Mouse (Mus musculus) left cerebral cortex, adult 2 months (tissue): Measurements from ENCODE around the gene Setdb1. TPM values are rescaled to one million over a fixed set of nuclear protein-coding genes. Genes with fewer than 3 reads are reported as not detected.
"Not testable (repeated sequence)": the region's sequence is repeated elsewhere in the genome, so short reads cannot be mapped to it uniquely, and the experiment has no call there.

Experiments used
- DNase-seq, 2 experiments: peaks; one replicate each; pipeline ENCODE4 v3.0.0; 2021 to 2022; ENCODE audit warnings: low spot score in 2 of 2, mixed read lengths in 1 of 2; ENCODE audit errors: extremely low spot score in 1 of 2
- H3K27ac ChIP-seq: fragments of 200-600 bp; 2 replicates; pipeline ENCODE4 v1.8.1; 2022
- H3K4me3 ChIP-seq: fragments of 200-600 bp; 2 replicates; pipeline ENCODE4 v1.8.1; 2022
- CTCF ChIP-seq: fragments of 200-600 bp; IDR thresholded peaks from 2 replicates; pipeline ENCODE4 v1.8.1; 2022; ENCODE audit warnings: antibody characterized with exemption, mild to moderate bottlenecking, moderate library complexity
- intact Hi-C: fragments of 180-260 bp; cut with DNase I; formaldehyde crosslinking; loops from one replicate; pipeline ENCODE4 v1.15.1; 2025
- total RNA-seq, 2 experiments: library from RNA; stranded (reverse); gene quantifications; 2 replicates each; pipeline ENCODE4 v1.2.3; 2021

Setdb1 gene
- total RNA-seq, 2 experiments from 2014 or later = 35.7 to 37.2 TPM

GRCm38 (mm10) chr3:95346454-95346853, 10.5 kb downstream of the Setdb1 start:
- Histone ChIP-seq H3K27ac (no peak overlapping the region), H3K4me3 (no peak overlapping the region)
- intact Hi-C loops = loop anchor here (10.0 kb wide), 1 partner anchor 438 kb away; no protein-coding TSS in a partner anchor
- no peak for DNase-seq
- TF ChIP-seq CTCF = no peak

DNA sequence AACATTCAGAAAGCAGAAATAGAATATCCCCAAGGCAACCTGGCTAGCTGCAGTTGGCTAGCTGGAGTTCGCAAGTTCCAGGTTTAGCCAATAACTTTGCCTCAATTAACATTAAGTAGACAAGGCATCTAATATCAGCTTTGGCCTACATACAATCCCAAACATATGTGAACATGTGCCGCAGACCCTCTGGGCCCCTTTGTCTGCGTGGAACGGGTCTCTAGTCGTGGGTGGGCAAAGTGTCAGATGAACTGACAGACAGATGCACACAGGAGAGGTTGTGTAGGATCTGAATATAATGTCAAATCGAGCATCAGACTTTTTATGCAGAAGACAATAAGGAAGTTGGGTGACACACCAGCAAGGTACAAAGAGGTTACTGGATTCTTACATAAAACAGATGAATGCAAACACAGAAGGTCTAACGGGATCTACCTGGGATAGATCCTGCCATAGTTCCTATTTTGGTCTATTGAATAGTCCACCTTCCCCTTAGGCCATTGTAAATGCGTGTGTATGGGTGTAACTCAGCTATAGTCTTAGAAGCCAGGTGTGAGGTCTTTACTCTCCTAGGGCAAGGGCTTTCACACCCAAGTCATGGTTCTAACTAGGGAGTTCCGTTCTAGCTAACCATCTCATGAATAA, 13.5 kb downstream of the Setdb1 start:
- DNase-seq, H3K27ac ChIP-seq, H3K4me3 ChIP-seq: not testable (repeated sequence)
- intact Hi-C loops = loop anchor here (10.0 kb wide), 1 partner anchor 441 kb away; no protein-coding TSS in a partner anchor

DNA sequence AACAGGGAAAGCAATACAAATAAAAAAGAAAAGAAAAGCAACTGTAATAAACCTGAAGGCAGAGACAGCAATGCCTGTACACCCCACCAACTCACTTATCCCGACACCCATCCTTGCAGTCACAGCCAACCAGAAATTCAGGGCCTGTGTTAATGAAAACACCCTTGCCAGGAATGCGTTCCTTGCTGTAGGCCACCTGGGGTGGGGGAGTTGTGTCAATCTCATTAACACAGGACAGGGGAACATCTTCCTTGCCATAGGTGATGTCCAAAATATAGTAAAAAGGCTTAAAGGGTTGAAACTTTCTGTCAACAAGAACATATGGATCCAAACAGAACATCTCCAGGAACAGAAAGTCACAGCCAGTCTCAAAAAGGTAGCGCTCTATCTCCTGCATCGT, 18.8 kb downstream of the Setdb1 start:
- DNase-seq = no peak
- Histone ChIP-seq H3K4me3 (no peak overlapping the region), H3K27ac (no peak overlapping the region)
- intact Hi-C loops = no loop called here
- TF ChIP-seq CTCF = no peak

GRCm38 (mm10) chr3:95337345-95337744, 19.7 kb downstream of the Setdb1 start:
- no peak overlapping the region for H3K4me3 ChIP-seq
- DNase-seq = no peak
- intact Hi-C loops = no loop called here
- TF ChIP-seq CTCF = no peak
- H3K27ac ChIP-seq = no peak overlapping the region

DNA sequence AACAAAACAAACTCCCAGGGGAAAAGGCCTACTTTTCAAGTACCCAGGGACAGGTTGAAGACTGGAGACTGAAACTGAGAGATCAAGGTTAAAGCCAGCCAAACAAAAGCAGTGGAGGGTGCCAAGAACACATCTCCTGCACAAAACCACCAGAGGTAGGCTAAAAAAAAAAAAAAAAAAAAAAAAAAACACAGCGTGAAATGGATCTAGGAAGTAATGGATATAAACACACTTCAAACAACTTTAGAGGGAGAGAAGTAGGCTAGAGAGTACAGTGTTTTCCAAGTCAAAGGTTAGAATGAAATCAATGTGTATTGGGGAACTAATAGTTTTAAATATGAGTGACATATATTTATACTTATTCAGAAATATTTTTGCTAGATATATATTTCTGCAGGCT, 25.5 kb downstream of the Setdb1 start:
- no peak overlapping the region for H3K4me3 ChIP-seq
- H3K27ac ChIP-seq = no peak overlapping the region
- no peak for TF ChIP-seq CTCF
- no peak for DNase-seq
- intact Hi-C loops = no loop called here

- intact Hi-C loops = no loop called here
- H3K4me3 ChIP-seq = no peak overlapping the region
- DNase-seq = no peak
- no peak overlapping the region for H3K27ac ChIP-seq
- no peak for TF ChIP-seq CTCF
These were observed 28.1 kb downstream of the Setdb1 start for GRCm38 (mm10) chr3:95328803-95329404.

GRCm38 (mm10) chr3:95324454-95325144, 32.4 kb downstream of the Setdb1 start:
- TF ChIP-seq CTCF = peak; percentile 32
- Histone ChIP-seq H3K27ac (no peak overlapping the region), H3K4me3 (no peak overlapping the region)
- intact Hi-C loops = no loop called here
- no peak for DNase-seq

DNA sequence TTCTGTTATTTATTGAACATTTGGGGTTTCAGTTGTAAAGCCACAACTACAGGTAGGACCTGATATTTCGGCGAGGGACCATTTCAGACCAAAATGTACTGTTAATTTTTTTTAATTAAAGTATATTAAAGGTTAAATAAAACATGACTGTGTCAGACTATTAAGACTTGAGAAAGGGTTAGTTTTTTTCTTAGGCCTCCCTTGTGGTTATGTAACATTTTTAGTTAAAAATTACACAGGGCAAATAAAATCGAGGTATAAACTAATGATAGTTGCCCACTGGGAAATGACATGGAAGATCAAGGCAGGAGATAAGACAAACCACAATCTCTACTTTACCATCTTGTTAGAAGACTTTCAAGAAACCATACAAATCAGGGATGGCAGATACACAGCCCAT, 33.6 kb downstream of the Setdb1 start:
- Histone ChIP-seq H3K4me3 (no peak overlapping the region), H3K27ac (peak overlapping the region; percentile 20; the same call in 1 of the 2 replicates)
- no peak for TF ChIP-seq CTCF
- intact Hi-C loops = no loop called here
- no peak for DNase-seq

GRCm38 (mm10) chr3:95319701-95320625, 37.0 kb downstream of the Setdb1 start:
- Histone ChIP-seq H3K27ac (peak overlapping the region; percentile 64), H3K4me3 (no peak overlapping the region)
- TF ChIP-seq CTCF = no peak
- peak in 1 of 2 experiments; percentile 16 for DNase-seq
- intact Hi-C loops = no loop called here

- intact Hi-C loops = no loop called here
- H3K27ac ChIP-seq = peak overlapping the region; percentile 38; the same call in 1 of the 2 replicates
- no peak overlapping the region for H3K4me3 ChIP-seq
- TF ChIP-seq CTCF = no peak
- no peak for DNase-seq
These were observed 37.9 kb downstream of the Setdb1 start for GRCm38 (mm10) chr3:95319110-95319509.

- Histone ChIP-seq H3K27ac (peak overlapping the region; percentile 38; the same call in 1 of the 2 replicates), H3K4me3 (no peak overlapping the region)
- no peak for TF ChIP-seq CTCF
- peak in 1 of 2 experiments; percentile 16 for DNase-seq
- intact Hi-C loops = no loop called here
These were observed 38.5 kb downstream of the Setdb1 start for GRCm38 (mm10) chr3:95318548-95318947.
